Mouse (Mus musculus) bone marrow macrophage, adult 2 months (primary cell): Measurements from ENCODE around the gene S100a11.

Source experiments
- CTCF ChIP-seq: IDR thresholded peaks from 2 replicates; pipeline ENCODE4 v1.5.1; 2012; ENCODE audit warnings: low read depth, mild to moderate bottlenecking, low read length, moderate library complexity
- POLR2A ChIP-seq: IDR thresholded peaks from 2 replicates; pipeline ENCODE4 v1.6.1; 2012; ENCODE audit warnings: mild to moderate bottlenecking, low read depth, low read length, borderline replicate concordance

DNA sequence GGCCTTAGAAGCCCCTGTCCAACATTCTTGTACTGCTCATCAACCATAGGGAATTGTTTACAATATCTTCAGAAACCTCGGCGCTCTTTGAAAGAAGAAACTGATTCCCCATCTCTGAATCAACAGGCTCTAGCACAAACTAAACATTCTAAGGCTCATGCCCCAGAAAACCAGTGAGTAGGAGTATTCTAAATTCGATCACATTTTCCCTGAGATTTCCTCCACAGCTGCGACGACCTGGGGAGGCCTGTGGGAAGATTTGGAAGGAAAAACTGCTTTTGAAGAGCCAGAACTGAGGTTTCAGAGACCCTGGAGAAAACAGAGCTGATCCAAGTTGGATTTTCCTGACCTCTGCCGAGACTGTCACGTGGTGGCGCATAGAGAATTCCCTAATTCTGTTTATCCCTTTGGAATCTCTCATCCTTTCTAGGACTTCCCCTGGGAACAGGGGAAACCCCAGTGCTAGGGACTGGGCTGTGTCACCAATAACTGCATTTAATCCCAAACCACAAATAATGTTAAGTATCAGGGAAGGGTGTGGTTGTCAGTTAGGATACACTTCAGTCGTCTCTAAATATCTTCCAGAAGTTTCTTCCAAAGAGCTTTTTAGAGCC is 33.6 kb downstream of the S100a11 start:
- no peak for TF ChIP-seq CTCF
- TF ChIP-seq POLR2A = no peak
